Mouse (Mus musculus): ENCODE measurements around the gene Fscn2. TPM values are rescaled to one million over a fixed set of nuclear protein-coding genes. Genes with fewer than 3 reads are reported as not detected.

The Fscn2 gene
- under 1 TPM; 0.53 to 0.61 TPM for total RNA-seq (2023)

DNA sequence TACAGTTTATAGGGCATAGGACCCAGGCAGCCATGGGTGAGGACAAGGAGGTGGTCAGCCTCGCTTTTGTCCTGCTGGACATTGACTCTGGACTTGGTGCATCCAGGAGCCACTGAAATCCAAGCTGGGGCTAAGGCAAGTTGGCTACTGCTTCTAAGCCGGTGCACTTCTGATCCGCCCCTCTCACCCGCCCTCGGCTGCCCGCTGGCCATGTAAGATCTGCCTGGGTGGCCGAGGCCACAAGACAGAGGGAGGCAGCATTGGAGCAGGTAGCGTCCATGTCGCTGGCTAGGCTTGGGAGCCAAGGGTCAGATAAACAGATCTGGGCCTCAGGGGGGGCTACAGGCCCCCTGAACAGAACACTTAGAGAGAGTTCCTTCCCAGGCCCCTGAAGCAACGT, at the start of gene Fscn2:
TSS of gene Fscn2 (plus strand) at position 240 of the 400 bp plus-strand sequence.

DNA sequence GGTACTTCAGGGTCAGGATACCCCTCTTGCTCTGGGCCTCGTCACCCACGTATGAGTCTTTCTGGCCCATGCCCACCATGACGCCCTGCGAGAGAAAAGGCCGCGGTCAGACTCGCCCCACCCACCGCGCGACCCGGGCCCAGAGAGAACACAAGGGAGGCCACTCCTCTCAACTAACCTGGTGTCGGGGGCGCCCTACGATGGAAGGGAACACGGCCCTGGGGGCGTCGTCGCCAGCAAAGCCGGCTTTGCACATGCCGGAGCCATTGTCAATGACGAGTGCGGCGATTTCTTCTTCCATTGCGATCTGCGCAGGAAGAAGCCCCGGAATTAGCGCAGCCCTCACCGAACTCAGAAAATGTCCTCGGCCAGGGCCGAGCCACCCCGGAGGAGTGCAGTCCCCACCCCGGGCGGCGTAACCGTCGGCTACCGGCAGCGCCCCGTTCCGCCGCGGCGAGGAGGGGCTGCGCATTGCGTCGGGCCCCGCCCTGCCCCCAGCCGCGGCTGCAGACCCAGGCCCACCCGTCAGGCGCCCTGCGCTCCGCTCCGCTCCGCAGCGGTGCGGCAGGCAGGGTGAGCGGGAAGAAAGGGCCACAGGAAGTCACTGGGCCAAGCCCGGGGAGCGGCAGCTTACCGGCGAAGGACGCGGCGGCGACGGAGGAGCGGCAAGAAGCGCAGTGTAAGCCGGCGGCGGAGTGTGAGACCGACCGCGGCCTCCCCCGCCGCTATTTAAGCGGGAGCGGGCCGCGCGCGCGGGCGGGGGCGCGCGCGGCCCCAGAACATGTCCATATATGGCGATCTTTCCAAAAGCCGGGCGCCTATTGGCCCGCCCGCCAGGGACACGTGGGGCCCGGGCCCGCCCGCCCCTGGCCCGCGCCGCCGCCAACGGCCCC, 13.3 kb upstream of the Fscn2 start, which contains the start of gene Actg1:
TSS of gene Actg1 (minus strand) at position 752 of the 893 bp plus-strand sequence.

DNA sequence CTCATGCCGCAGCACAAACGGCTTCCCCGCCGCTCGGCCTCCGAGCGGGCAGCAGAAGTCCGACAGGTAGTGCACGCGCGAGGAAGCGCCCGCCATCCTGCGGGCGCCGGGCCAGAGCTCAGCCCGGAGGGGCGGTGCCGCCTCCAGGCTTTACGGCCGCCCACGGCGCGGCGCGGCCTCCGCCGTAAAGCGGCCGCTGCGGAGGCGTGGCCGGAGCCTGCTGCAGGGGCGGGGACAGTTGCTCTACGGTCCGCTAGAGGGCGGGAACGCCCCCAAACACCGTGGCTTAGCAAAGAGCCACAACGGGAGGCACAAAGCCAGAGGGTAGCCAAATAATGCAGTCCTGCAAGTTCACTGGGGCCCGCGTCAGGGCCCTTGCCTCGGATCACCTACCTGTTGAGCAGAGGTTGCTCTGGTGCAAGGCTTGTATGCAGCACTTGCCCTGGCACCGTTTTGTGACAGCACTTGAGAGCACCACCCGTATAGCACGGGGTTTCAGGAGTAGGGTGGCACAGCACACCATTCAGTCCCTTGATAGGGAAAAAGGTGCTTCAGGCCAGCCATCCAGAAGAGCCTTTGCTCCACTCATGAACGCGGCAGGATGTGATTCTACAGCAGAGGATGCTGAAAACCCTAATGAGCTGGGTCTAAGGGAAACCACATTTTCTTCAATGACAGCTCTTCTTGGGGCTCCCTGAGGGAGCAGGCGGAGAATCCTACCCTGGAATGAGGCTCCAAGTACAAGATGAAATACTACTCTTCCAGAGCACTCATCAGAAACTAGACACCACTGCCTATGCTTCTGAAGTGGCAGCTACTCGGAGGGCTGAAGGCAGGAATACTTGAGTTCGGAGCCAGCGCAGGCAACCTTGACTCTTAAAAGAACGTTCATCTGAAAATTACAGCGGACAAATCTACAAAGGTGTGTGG, 17.5 kb downstream of the Fscn2 start, which contains the start of gene Faap100:
TSS of gene Faap100 (minus strand) at position 154 of the 930 bp plus-strand sequence.

Other genes with a start within 250 kb of the Fscn2 start
- gene Slc38a10, start 210.2 kb upstream of the Fscn2 start, total RNA-seq (2023): 10 to 100 TPM; 84.7 to 90.3 TPM
- 1 to 10 TPM; 3.8 to 5.6 TPM for gene Bahcc1, start 128.6 kb upstream of the Fscn2 start, total RNA-seq (2023)
- 1,000 to 10,000 TPM; 3,735 to 3,853 TPM for gene Actg1, start 13.0 kb upstream of the Fscn2 start, total RNA-seq (2023)
- gene Faap100, start 17.2 kb downstream of the Fscn2 start, total RNA-seq (2023): 10 to 100 TPM; 11.2 to 13.9 TPM
- 10 to 100 TPM; 48.6 to 50.6 TPM for gene Nploc4, start 76.2 kb downstream of the Fscn2 start, total RNA-seq (2023)
- gene Tspan10, start 81.1 kb downstream of the Fscn2 start, total RNA-seq (2023): 1 to 10 TPM in 1 of 2 experiments, not detected in 1; 6.7 TPM
- gene Pde6g, start 92.0 kb downstream of the Fscn2 start, total RNA-seq (2023): not detected
- gene Oxld1, start 96.5 kb downstream of the Fscn2 start, total RNA-seq (2023): 1 to 10 TPM; 4.1 to 7.9 TPM
- gene Ccdc137, start 96.6 kb downstream of the Fscn2 start, total RNA-seq (2023): 10 to 100 TPM; 12.4 to 14.5 TPM
- gene Arl16, start 106.1 kb downstream of the Fscn2 start, total RNA-seq (2023): 10 to 100 TPM in 1 of 2 experiments, 1 to 10 TPM in 1; 8.7 to 10.5 TPM
- gene Mrpl12, start 123.1 kb downstream of the Fscn2 start, total RNA-seq (2023): 10 to 100 TPM; 18.3 to 23.1 TPM
- 10 to 100 TPM; 16.4 to 19.3 TPM for gene Slc25a10, start 130.3 kb downstream of the Fscn2 start, total RNA-seq (2023)
- not detected for gene Gcgr, start 169.2 kb downstream of the Fscn2 start, total RNA-seq (2023)
- gene Mcrip1, start 188.2 kb downstream of the Fscn2 start, total RNA-seq (2023): 10 to 100 TPM; 34.2 to 37.3 TPM
- gene Ppp1r27, start 189.6 kb downstream of the Fscn2 start, total RNA-seq (2023): under 1 TPM in 1 of 2 experiments, not detected in 1; 0.75 TPM
- 100 to 1,000 TPM; 266 to 274 TPM for gene P4hb, start 211.7 kb downstream of the Fscn2 start, total RNA-seq (2023)
- 100 to 1,000 TPM; 361 to 393 TPM for gene Arhgdia, start 220.1 kb downstream of the Fscn2 start, total RNA-seq (2023)
- gene Alyref, start 236.8 kb downstream of the Fscn2 start, total RNA-seq (2023): 100 to 1,000 TPM; 143 to 147 TPM
- 10 to 100 TPM; 49.3 to 52.8 TPM for gene Anapc11, start 236.9 kb downstream of the Fscn2 start, total RNA-seq (2023)
- 1 to 10 TPM; 1.2 to 1.5 TPM for gene Npb, start 246.9 kb downstream of the Fscn2 start, total RNA-seq (2023)

All from neutrophil, adult 83 days (primary cell).